In genomic region chr1:62786255-62786654, GRCm38 (mm10) we compare ENCODE assay signal across 8 mouse cellular contexts.
DNase-seq lines count a peak whose midpoint lies in the region; ATAC-seq and TF ChIP-seq lines count a peak whose summit lies in the region.

No protein-coding gene starts in this region.

- no peak for TF ChIP-seq EP300 in liver, postnatal 0 days (IDR thresholded peaks at IDR 0.05; ENCODE audit: low read depth)

- TF ChIP-seq POLR2A in spleen, adult 2 months (IDR thresholded peaks at IDR 0.05; ENCODE audit: low read depth, low read length): no peak

- 0 out of 2 replicates have a peak, but pooled peaks cover 11% of the 10 kb centered on the region for H3K36me3 ChIP-seq in forebrain, embryonic 10.5 days (replicated peaks)
- H3K36me3 ChIP-seq in forebrain, embryonic 13.5 days (ENCODE audit: poor library complexity, severe bottlenecking): peaks cover 15% of the 10 kb centered on the region; the same call in 1 of the 2 replicates
- H3K36me3 ChIP-seq in spleen, adult 2 months (ENCODE audit: control insufficient read depth, insufficient read depth, low read length): no peaks in the 10 kb centered on the region
- H3K36me3 ChIP-seq in liver, postnatal 0 days (replicated peaks; ENCODE audit: insufficient read depth, low read length): no peaks in the 10 kb centered on the region

- H3K4me2 ChIP-seq in forebrain, embryonic 13.5 days: no peak overlapping the region
- H3K4me2 ChIP-seq in liver, postnatal 0 days (ENCODE audit: low read depth, low read length): no peak overlapping the region

- H3K9me3 ChIP-seq in forebrain, embryonic 10.5 days: peaks cover 3% of the 10 kb centered on the region; the same call in 1 of the 2 replicates
- no peaks in the 10 kb centered on the region for H3K9me3 ChIP-seq in forebrain, embryonic 13.5 days (replicated peaks)
- no peaks in the 10 kb centered on the region for H3K9me3 ChIP-seq in liver, postnatal 0 days (ENCODE audit: low read length)

- H3K4me1 ChIP-seq in forebrain, embryonic 10.5 days: peaks cover 12% of the 10 kb centered on the region
- H3K4me1 ChIP-seq in forebrain, embryonic 13.5 days: peaks cover 19% of the 10 kb centered on the region
- no peaks in the 10 kb centered on the region for H3K4me1 ChIP-seq in spleen, adult 2 months (ENCODE audit: control insufficient read depth, insufficient read depth, insufficient read length)
- no peaks in the 10 kb centered on the region for H3K4me1 ChIP-seq in liver, postnatal 0 days (ENCODE audit: insufficient read depth)

- no peak overlapping the region for H3K4me3 ChIP-seq in forebrain, embryonic 10.5 days
- no peak overlapping the region for H3K4me3 ChIP-seq in forebrain, embryonic 13.5 days
- no peak overlapping the region for H3K4me3 ChIP-seq in spleen, adult 2 months (ENCODE audit: extremely low read depth, insufficient read depth, insufficient read length)
- no peak overlapping the region for H3K4me3 ChIP-seq in liver, postnatal 0 days (ENCODE audit: low read depth, low read length)

- H3K27me3 ChIP-seq in forebrain, embryonic 10.5 days (ENCODE audit: poor library complexity, severe bottlenecking): peaks cover 18% of the 10 kb centered on the region
- H3K27me3 ChIP-seq in forebrain, embryonic 13.5 days: peaks cover 10% of the 10 kb centered on the region
- no peaks in the 10 kb centered on the region for H3K27me3 ChIP-seq in spleen, adult 2 months (ENCODE audit: control insufficient read depth, insufficient read depth, low read length)
- no peaks in the 10 kb centered on the region for H3K27me3 ChIP-seq in liver, postnatal 0 days (ENCODE audit: insufficient read depth, low read length)

- 18% methylated on average over 5 of the region's 5 CpGs for WGBS in forebrain, embryonic 10.5 days
- WGBS in forebrain, embryonic 13.5 days: 18% methylated on average over 5 of the region's 5 CpGs
- 26% methylated on average over 5 of the region's 5 CpGs for WGBS in spleen, adult 2 months
- WGBS in liver, postnatal 0 days (ENCODE audit: insufficient replicate concordance): 22% methylated on average over 5 of the region's 5 CpGs

- no peak overlapping the region for H3K27ac ChIP-seq in forebrain, embryonic 10.5 days
- no peak overlapping the region for H3K27ac ChIP-seq in forebrain, embryonic 13.5 days
- H3K27ac ChIP-seq in spleen, adult 2 months (ENCODE audit: insufficient read depth, low read length): no peak overlapping the region
- H3K27ac ChIP-seq in liver, postnatal 0 days (ENCODE audit: low read depth): no peak overlapping the region

- peak; percentile 61 for DNase-seq in forebrain, embryonic 10.5 days (ENCODE audit: extremely low spot score, low spot score)
- peak in 1 of 2 experiments; percentile 33 for DNase-seq in spleen, adult 2 months (ENCODE audit: low read depth in 1 of 2, low spot score in 2 of 2)
- DNase-seq in spleen, adult 12 weeks (ENCODE audit: low spot score): no peak
- peak; percentile 73 to 82 for DNase-seq in cerebellum, postnatal 36 days
- peak; percentile 85 for DNase-seq in kidney, postnatal 10 days
- peak; percentile 62 for DNase-seq in liver, postnatal 0 days
- DNase-seq in right cerebral cortex, postnatal 4 days: peak; percentile 81

- TF ChIP-seq CTCF in spleen, adult 2 months (IDR thresholded peaks at IDR 0.05; ENCODE audit: extremely low read depth, insufficient read depth, insufficient read length, insufficient replicate concordance): peak; percentile 43; the same call in 1 of the 2 replicates
- peak; percentile 83 for TF ChIP-seq CTCF in liver, postnatal 0 days (IDR thresholded peaks at IDR 0.05; ENCODE audit: low read depth)

- no peak overlapping the region for H3K9ac ChIP-seq in forebrain, embryonic 13.5 days
- no peak overlapping the region for H3K9ac ChIP-seq in liver, postnatal 0 days (replicated peaks)

- ATAC-seq in forebrain, embryonic 13.5 days: no peak
- no peak for ATAC-seq in liver, postnatal 0 days
